Comparison of ENCODE assay signal across 26 mouse cellular contexts in the genomic region with DNA sequence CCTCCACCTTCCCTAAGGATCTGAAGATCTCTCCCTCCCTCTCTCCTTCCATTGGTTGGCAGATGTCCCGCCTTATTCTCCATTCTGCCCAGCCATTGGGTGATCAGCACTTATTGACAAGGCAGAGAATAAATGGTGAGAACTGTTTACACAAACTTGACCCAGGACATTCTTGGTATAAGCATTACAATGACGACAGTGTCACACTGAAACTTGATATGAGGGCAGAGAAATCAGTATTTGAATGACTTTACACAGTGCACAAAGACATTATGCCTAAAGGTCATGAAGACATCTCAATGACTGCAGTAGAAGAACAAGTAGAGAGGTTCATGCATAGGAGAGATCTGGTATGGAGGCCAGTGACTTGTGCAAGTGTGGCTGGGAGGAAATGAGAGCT. TPM values are rescaled to one million over a fixed set of nuclear protein-coding genes. Genes with fewer than 3 reads are reported as not detected.
"Had no signal": no experiment of that assay in that cellular context is flagged by ENCODE, and none has a peak within 500 bp of the region (broad histone marks: within the 10 kb centered on the region; RNA-seq: fewer than 3 reads in every experiment).

No protein-coding gene starts in this region.

- DNase-seq: lung, adult 18-20 months; lung, postnatal 10 days; lung, postnatal 4 days; retina, postnatal 1 day; right cerebral cortex, adult 18-20 months; right cerebral cortex, postnatal 25 days; right cerebral cortex, postnatal 4 days; spleen, adult 18-20 months; thymus, adult 18-20 months; thymus, postnatal 14 days; thymus, postnatal 36 days had no signal

- H3K4me1 ChIP-seq: neural tube, embryonic 12.5 days had no signal

- H3K27ac ChIP-seq: midbrain, embryonic 10.5 days; midbrain, embryonic 13.5 days; midbrain, embryonic 15.5 days; neural tube, embryonic 12.5 days had no signal

- H3K27me3 ChIP-seq: midbrain, embryonic 13.5 days; midbrain, embryonic 15.5 days; neural tube, embryonic 12.5 days had no signal

- H3K9ac ChIP-seq: lung, embryonic 14.5 days; midbrain, embryonic 13.5 days; midbrain, embryonic 15.5 days; neural tube, embryonic 12.5 days had no signal

- H3K36me3 ChIP-seq: midbrain, embryonic 10.5 days; midbrain, embryonic 13.5 days; midbrain, embryonic 15.5 days; neural tube, embryonic 12.5 days had no signal

- H3K9me3 ChIP-seq: midbrain, embryonic 10.5 days; midbrain, embryonic 13.5 days; midbrain, embryonic 15.5 days; neural tube, embryonic 12.5 days had no signal

- H3K4me3 ChIP-seq: midbrain, embryonic 10.5 days; midbrain, embryonic 13.5 days; midbrain, embryonic 15.5 days; neural tube, embryonic 12.5 days had no signal

RNA-seq across cellular contexts. Expression of a gene that starts 22.0 kb away (rescaled TPM):
- total RNA-seq: megakaryocyte, adult 5-6 weeks; megakaryocyte-erythroid progenitor cell, adult 5-6 weeks; midbrain, postnatal 0 days; monocyte, adult 5-6 weeks; neutrophil, adult 5-6 weeks had no signal
- polyA plus RNA-seq: lung, embryonic 14.5 days; lung, embryonic 16.5 days; midbrain, embryonic 10.5 days; midbrain, embryonic 15.5 days; small intestine, adult 2 months; stomach, embryonic 14.5 days; stomach, embryonic 16.5 days; thymus, postnatal 0 days had no signal
